Mouse (Mus musculus) MEL-GATA-1-ER (cell line): ENCODE data around the gene Orm2.
"Not testable (repeated sequence)": the region's sequence is repeated elsewhere in the genome, so short reads cannot be mapped to it uniquely, and the experiment has no call there.

ENCODE experiments used
- DNase-seq: peaks from one replicate; pipeline ENCODE4 v3.0.0-alpha.2; 2012; ENCODE audit warnings: low read depth; ENCODE audit errors: extremely low read depth

Gene Orm2

GRCm38 (mm10) chr4:63362150-63362549 is at the start of gene Orm2:
Gene Orm2, plus strand, starts transcription at chr4:63362449.
- DNase-seq = no peak

- DNase-seq = no peak
These were observed 48.2 kb upstream of the Orm2 start for GRCm38 (mm10) chr4:63314063-63314462.

GRCm38 (mm10) chr4:63316076-63316746 is 46.0 kb upstream of the Orm2 start:
- DNase-seq = no peak

- not testable (repeated sequence) for DNase-seq
These were observed 42.7 kb upstream of the Orm2 start for GRCm38 (mm10) chr4:63319566-63319965.

GRCm38 (mm10) chr4:63323275-63323815 is 38.9 kb upstream of the Orm2 start:
- no peak for DNase-seq

GRCm38 (mm10) chr4:63333403-63333802 is 28.8 kb upstream of the Orm2 start:
- no peak for DNase-seq

GRCm38 (mm10) chr4:63338414-63339076 is 23.7 kb upstream of the Orm2 start:
- DNase-seq = no peak

GRCm38 (mm10) chr4:63342491-63342890 is 19.8 kb upstream of the Orm2 start:
- no peak for DNase-seq

GRCm38 (mm10) chr4:63343608-63344007 is 18.6 kb upstream of the Orm2 start:
- DNase-seq = no peak

- no peak for DNase-seq
These were observed 18.0 kb upstream of the Orm2 start, which contains the start of gene Orm1 for GRCm38 (mm10) chr4:63344295-63344694. Gene Orm1, plus strand, starts transcription at chr4:63344560.

GRCm38 (mm10) chr4:63345261-63345660 is 17.0 kb upstream of the Orm2 start:
- no peak for DNase-seq

- no peak for DNase-seq
These were observed 15.6 kb upstream of the Orm2 start for GRCm38 (mm10) chr4:63346659-63347058.

GRCm38 (mm10) chr4:63348524-63348923 is 13.7 kb upstream of the Orm2 start:
- DNase-seq = no peak

GRCm38 (mm10) chr4:63355877-63356665 is 6.2 kb upstream of the Orm2 start, which contains the start of gene Orm3:
Gene Orm3, plus strand, starts transcription at chr4:63356162.
- no peak for DNase-seq

GRCm38 (mm10) chr4:63356981-63357570 is 5.2 kb upstream of the Orm2 start:
- DNase-seq = no peak

GRCm38 (mm10) chr4:63359861-63360260 is 2.4 kb upstream of the Orm2 start:
- no peak for DNase-seq

- peak; percentile 32 for DNase-seq
These were observed 6.3 kb downstream of the Orm2 start for GRCm38 (mm10) chr4:63368577-63368976.

- no peak for DNase-seq
These were observed 8.6 kb downstream of the Orm2 start for GRCm38 (mm10) chr4:63370897-63371296.

GRCm38 (mm10) chr4:63371890-63372289 is 9.6 kb downstream of the Orm2 start:
- DNase-seq = peak; percentile 36

GRCm38 (mm10) chr4:63373404-63373803 is 11.2 kb downstream of the Orm2 start:
- DNase-seq = no peak

GRCm38 (mm10) chr4:63374331-63374730 is 12.1 kb downstream of the Orm2 start:
- DNase-seq = peak; percentile 52
